Comparison of ENCODE assay signal across 7 mouse cellular contexts in the genomic region with DNA sequence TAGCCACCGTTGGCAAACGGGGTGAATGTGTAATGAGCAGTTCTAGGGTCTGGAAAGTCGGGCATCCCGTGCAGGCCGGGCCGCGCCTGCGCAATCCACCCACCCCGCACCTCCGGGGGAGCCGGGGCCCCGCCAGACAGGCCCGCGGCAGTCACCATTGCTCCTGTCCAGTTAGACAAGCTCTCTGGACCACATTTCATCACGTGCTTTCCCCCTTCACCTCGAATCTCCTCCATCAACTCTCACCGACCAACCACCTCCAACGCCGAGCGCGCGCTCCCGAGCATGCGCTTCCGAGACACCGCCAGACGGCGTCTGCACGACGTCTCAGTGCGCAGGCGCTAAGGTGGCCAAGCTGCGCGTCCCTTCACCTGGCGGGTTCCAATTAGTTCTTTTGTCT. TPM values are rescaled to one million over a fixed set of nuclear protein-coding genes. Genes with fewer than 3 reads are reported as not detected.
DNase-seq lines count a peak whose midpoint lies in the region; ATAC-seq and TF ChIP-seq lines count a peak whose summit lies in the region.

A gene (minus strand): TSS at position 281 of the 400 bp plus-strand sequence.

- no peaks in the 10 kb centered on the region for H3K36me3 ChIP-seq in embryonic facial prominence, embryonic 12.5 days
- no peaks in the 10 kb centered on the region for H3K36me3 ChIP-seq in heart, adult 2 months (ENCODE audit: control insufficient read depth, insufficient read depth, low read length)
- no peaks in the 10 kb centered on the region for H3K36me3 ChIP-seq in kidney, adult 2 months (ENCODE audit: control insufficient read depth, insufficient read depth, low read length)
- H3K36me3 ChIP-seq in limb, embryonic 11.5 days (ENCODE audit: control insufficient read depth, insufficient read depth, low read length): no peaks in the 10 kb centered on the region
- 0 out of 2 replicates have a peak, but pooled peaks cover 3% of the 10 kb centered on the region for H3K36me3 ChIP-seq in midbrain, embryonic 13.5 days

- peak within 1 kb of the TSS; percentile 48 for H3K4me3 ChIP-seq in embryonic facial prominence, embryonic 12.5 days
- peak within 1 kb of the TSS; percentile 89 for H3K4me3 ChIP-seq in heart, adult 2 months
- peak within 1 kb of the TSS; percentile 58 for H3K4me3 ChIP-seq in kidney, adult 2 months (ENCODE audit: insufficient read depth, low read depth, low read length)
- H3K4me3 ChIP-seq in limb, embryonic 11.5 days (ENCODE audit: low read depth, low read length): peak within 1 kb of the TSS; percentile 39
- peak within 1 kb of the TSS; percentile 57 for H3K4me3 ChIP-seq in midbrain, embryonic 13.5 days (replicated peaks)

- peaks cover 17% of the 10 kb centered on the region; the same call in 1 of the 2 replicates for H3K4me1 ChIP-seq in embryonic facial prominence, embryonic 12.5 days
- H3K4me1 ChIP-seq in heart, adult 2 months (ENCODE audit: control insufficient read depth, insufficient read depth, low read length): peaks cover 2% of the 10 kb centered on the region; the same call in 1 of the 2 replicates
- no peaks in the 10 kb centered on the region for H3K4me1 ChIP-seq in kidney, adult 2 months (ENCODE audit: control insufficient read depth, insufficient read depth, low read length)
- H3K4me1 ChIP-seq in limb, embryonic 11.5 days (ENCODE audit: control insufficient read depth, insufficient read depth, low read length): peaks cover 7% of the 10 kb centered on the region; the same call in 1 of the 2 replicates
- peaks cover 4% of the 10 kb centered on the region for H3K4me1 ChIP-seq in midbrain, embryonic 13.5 days (replicated peaks)

- peak; percentile 69 for TF ChIP-seq POLR2A in heart, adult 2 months (IDR thresholded peaks at IDR 0.05; ENCODE audit: insufficient read depth, low read depth, low read length)
- peak; percentile 7 for TF ChIP-seq POLR2A in kidney, adult 2 months (IDR thresholded peaks at IDR 0.05; ENCODE audit: low read depth, low read length)

- intact Hi-C loops in heart, adult 2 months (cut with DNase I): no loop called here

- peak; percentile 67 for ATAC-seq in embryonic facial prominence, embryonic 12.5 days (ENCODE audit: insufficient number of reproducible peaks, insufficient read depth, low FRiP score, low TSS enrichment)
- ATAC-seq in limb, embryonic 11.5 days (ENCODE audit: insufficient number of reproducible peaks, low FRiP score, low TSS enrichment, low read depth): peak; percentile 85
- ATAC-seq in midbrain, embryonic 13.5 days: peak; percentile 98

- H3K27ac ChIP-seq in embryonic facial prominence, embryonic 12.5 days: peak within 1 kb of the TSS; percentile 91
- H3K27ac ChIP-seq in heart, adult 2 months: peak within 1 kb of the TSS; percentile 52
- peak within 1 kb of the TSS; percentile 14; the same call in 1 of the 2 replicates for H3K27ac ChIP-seq in kidney, adult 2 months (ENCODE audit: insufficient read depth, low read depth, low read length)
- H3K27ac ChIP-seq in limb, embryonic 11.5 days (replicated peaks; ENCODE audit: low read depth, low read length): peak within 1 kb of the TSS; percentile 91
- peak within 1 kb of the TSS; percentile 87 for H3K27ac ChIP-seq in midbrain, embryonic 13.5 days

- peak within 1 kb of the TSS; percentile 55 for H3K4me2 ChIP-seq in embryonic facial prominence, embryonic 12.5 days (replicated peaks)
- peak within 1 kb of the TSS; percentile 55 for H3K4me2 ChIP-seq in limb, embryonic 11.5 days (ENCODE audit: low read depth, severe bottlenecking)
- peak within 1 kb of the TSS; percentile 59 for H3K4me2 ChIP-seq in midbrain, embryonic 13.5 days (replicated peaks)

- under 1% methylated on average over 35 of the region's 35 CpGs for WGBS in embryonic facial prominence, embryonic 12.5 days
- WGBS in heart, adult 2 months: 2% methylated on average over 35 of the region's 35 CpGs
- WGBS in kidney, adult 2 months: under 1% methylated on average over 35 of the region's 35 CpGs
- under 1% methylated on average over 35 of the region's 35 CpGs for WGBS in limb, embryonic 11.5 days
- WGBS in midbrain, embryonic 13.5 days: under 1% methylated on average over 35 of the region's 35 CpGs

- peak within 1 kb of the TSS; percentile 66 for H3K9ac ChIP-seq in embryonic facial prominence, embryonic 12.5 days
- peak within 1 kb of the TSS; percentile 56 for H3K9ac ChIP-seq in heart, adult 2 months (ENCODE audit: low read depth, low read length)
- peak within 1 kb of the TSS; percentile 73 for H3K9ac ChIP-seq in limb, embryonic 11.5 days (ENCODE audit: low read length)
- H3K9ac ChIP-seq in midbrain, embryonic 13.5 days (replicated peaks): peak within 1 kb of the TSS; percentile 73

- no peaks in the 10 kb centered on the region for H3K79me2 ChIP-seq in heart, adult 2 months (replicated peaks; ENCODE audit: control insufficient read depth, insufficient read depth, low read length)

- TF ChIP-seq EP300 in heart, adult 2 months (IDR thresholded peaks at IDR 0.05; ENCODE audit: insufficient read depth, low read depth, low read length): no peak

- H3K27me3 ChIP-seq in embryonic facial prominence, embryonic 12.5 days: no peaks in the 10 kb centered on the region
- H3K27me3 ChIP-seq in heart, adult 2 months (ENCODE audit: control insufficient read depth, insufficient read depth, low read length): no peaks in the 10 kb centered on the region
- no peaks in the 10 kb centered on the region for H3K27me3 ChIP-seq in kidney, adult 2 months (replicated peaks; ENCODE audit: control insufficient read depth, insufficient read depth, low read length)
- H3K27me3 ChIP-seq in limb, embryonic 11.5 days (ENCODE audit: control insufficient read depth, insufficient read depth, low read length): no peaks in the 10 kb centered on the region
- no peaks in the 10 kb centered on the region for H3K27me3 ChIP-seq in midbrain, embryonic 13.5 days

- peak; percentile 72 for TF ChIP-seq CTCF in heart, adult 2 months (IDR thresholded peaks at IDR 0.05)
- peak; percentile 53 for TF ChIP-seq CTCF in kidney, adult 2 months (conservative IDR thresholded peaks at IDR 0.05; ENCODE audit: insufficient read depth, insufficient read length, low read depth, low read length)

- DNase-seq in adrenal gland, postnatal 25 days: peak; percentile 84
- DNase-seq in heart, adult 2 months: peak; percentile 88 to 90
- DNase-seq in kidney, adult 2 months: peak; percentile 93
- DNase-seq in limb, embryonic 11.5 days (ENCODE audit: low spot score): peak; percentile 91
- DNase-seq in spleen, adult 12 weeks (ENCODE audit: low spot score): peak; percentile 67

- no peaks in the 10 kb centered on the region for H3K9me3 ChIP-seq in embryonic facial prominence, embryonic 12.5 days
- H3K9me3 ChIP-seq in limb, embryonic 11.5 days (ENCODE audit: control insufficient read depth, low read length): no peaks in the 10 kb centered on the region
- H3K9me3 ChIP-seq in midbrain, embryonic 13.5 days: no peaks in the 10 kb centered on the region

RNA-seq across cellular contexts. Expression of the gene that starts here (rescaled TPM):
- 9.9 and 14.3 TPM in 2 replicates for total RNA-seq in adrenal gland, postnatal 25 days (2021)
- polyA plus RNA-seq in embryonic facial prominence, embryonic 12.5 days (2016; fragmentation: Nextera tagmentation; extraction: Ambion mirVana): 10.1 and 11.0 TPM in 2 replicates
- 1 to 10 TPM; 8.2 to 8.7 TPM for total RNA-seq in heart, adult 2 months (2021)
- polyA plus RNA-seq in heart, adult 2 months (2012; rRNA removed): 4.5 and 8.8 TPM in 2 replicates
- polyA plus RNA-seq in kidney, adult 2 months (2012; rRNA removed): 8.1 and 9.6 TPM in 2 replicates
- 9.5 and 10.3 TPM in 2 replicates for polyA plus RNA-seq in limb, embryonic 11.5 days (2014; fragmentation: Nextera tagmentation; extraction: Ambion mirVana)
- 8.9 and 9.0 TPM in 2 replicates for polyA plus RNA-seq in midbrain, embryonic 13.5 days (2015; fragmentation: Nextera tagmentation; extraction: Ambion mirVana)

Comparison
In these comparisons a context has a peak if more than half of its experiments do, and no peak if none do; other contexts are left out.
1. Peak in every context shown above with its lines: DNase-seq, ATAC-seq, H3K4me3 ChIP-seq and H3K27ac ChIP-seq.
2. H3K27ac ChIP-seq: peak in every context shown above with its lines; median percentile 91 in embryonic facial prominence, embryonic 12.5 days; 91 in limb, embryonic 11.5 days; 87 in midbrain, embryonic 13.5 days; 52 in heart, adult 2 months; 14 in kidney, adult 2 months.
3. H3K4me3 ChIP-seq: peak in every context shown above with its lines; median percentile 89 in heart, adult 2 months; 58 in kidney, adult 2 months; 57 in midbrain, embryonic 13.5 days; 48 in embryonic facial prominence, embryonic 12.5 days; 39 in limb, embryonic 11.5 days.